ENCODE assay signal across 15 mouse cellular contexts in genomic region chr6:97226083-97226491, GRCm38 (mm10). TPM values are rescaled to one million over a fixed set of nuclear protein-coding genes. Genes with fewer than 3 reads are reported as not detected.
DNase-seq lines count a peak whose midpoint lies in the region; ATAC-seq lines count a peak whose summit lies in the region.
"Had no signal": no experiment of that assay in that cellular context is flagged by ENCODE, and none has a peak within 500 bp of the region (broad histone marks: within the 10 kb centered on the region; RNA-seq: fewer than 3 reads in every experiment).

No protein-coding gene starts in this region.

- peaks cover 14% of the 10 kb centered on the region for H3K36me3 ChIP-seq in forebrain, embryonic 12.5 days (replicated peaks)
- peaks cover 12% of the 10 kb centered on the region for H3K36me3 ChIP-seq in forebrain, embryonic 15.5 days
- peaks cover 33% of the 10 kb centered on the region for H3K36me3 ChIP-seq in hindbrain, embryonic 13.5 days
- H3K36me3 ChIP-seq in hindbrain, embryonic 11.5 days (ENCODE audit: control insufficient read depth, insufficient read depth, low read length) = no peaks in the 10 kb centered on the region
- peaks cover 27% of the 10 kb centered on the region for H3K36me3 ChIP-seq in liver, embryonic 13.5 days
- H3K36me3 ChIP-seq in intestine, embryonic 15.5 days = peaks cover 8% of the 10 kb centered on the region; the same call in 1 of the 2 replicates

- no peak for ATAC-seq in forebrain, embryonic 12.5 days (ENCODE audit: low FRiP score)
- ATAC-seq in forebrain, embryonic 15.5 days (replicated peaks) = no peak
- ATAC-seq in hindbrain, embryonic 13.5 days (ENCODE audit: low FRiP score) = peak; percentile 57; the same call in 1 of the 2 replicates
- no peak for ATAC-seq in hindbrain, embryonic 11.5 days (ENCODE audit: low FRiP score)
- ATAC-seq in liver, embryonic 13.5 days (ENCODE audit: low read depth) = peak; percentile 27; the same call in 1 of the 2 replicates
- no peak for ATAC-seq in intestine, embryonic 15.5 days
- ATAC-seq in granulocyte monocyte progenitor cell, adult 5-6 weeks (replicated peaks; ENCODE audit: poor library complexity, severe bottlenecking) = no peak

- no peaks in the 10 kb centered on the region for H3K9me3 ChIP-seq in forebrain, embryonic 12.5 days
- no peaks in the 10 kb centered on the region for H3K9me3 ChIP-seq in forebrain, embryonic 15.5 days
- no peaks in the 10 kb centered on the region for H3K9me3 ChIP-seq in hindbrain, embryonic 13.5 days
- H3K9me3 ChIP-seq in hindbrain, embryonic 11.5 days (ENCODE audit: control insufficient read depth, low read length) = no peaks in the 10 kb centered on the region
- no peaks in the 10 kb centered on the region for H3K9me3 ChIP-seq in liver, embryonic 13.5 days (replicated peaks)
- H3K9me3 ChIP-seq in intestine, embryonic 15.5 days = no peaks in the 10 kb centered on the region
- H3K9me3 ChIP-seq: embryonic facial prominence, embryonic 10.5 days had no signal

- DNase-seq in hindbrain, embryonic 11.5 days (ENCODE audit: low spot score) = no peak
- DNase-seq in 416B (ENCODE audit: low read depth) = peak; percentile 38
- DNase-seq in liver, embryonic 13.5 days = no peak
- DNase-seq: cerebellum, adult 9-11 months; gastrocnemius, postnatal 25 days; kidney, adult 9 months; thymus, adult 2 months had no signal

- H3K27ac ChIP-seq in forebrain, embryonic 12.5 days = peak overlapping the region; percentile 53; the same call in 1 of the 2 replicates
- H3K27ac ChIP-seq in forebrain, embryonic 15.5 days (replicated peaks) = no peak overlapping the region
- H3K27ac ChIP-seq in hindbrain, embryonic 13.5 days = peak overlapping the region; percentile 61
- no peak overlapping the region for H3K27ac ChIP-seq in hindbrain, embryonic 11.5 days (ENCODE audit: low read depth, low read length)
- peak overlapping the region; percentile 27; the same call in 1 of the 2 replicates for H3K27ac ChIP-seq in liver, embryonic 13.5 days
- H3K27ac ChIP-seq in intestine, embryonic 15.5 days = no peak overlapping the region
- H3K27ac ChIP-seq: embryonic facial prominence, embryonic 10.5 days had no signal

- no peak overlapping the region for H3K4me3 ChIP-seq in forebrain, embryonic 12.5 days (replicated peaks)
- no peak overlapping the region for H3K4me3 ChIP-seq in forebrain, embryonic 15.5 days
- no peak overlapping the region for H3K4me3 ChIP-seq in hindbrain, embryonic 13.5 days
- no peak overlapping the region for H3K4me3 ChIP-seq in hindbrain, embryonic 11.5 days (ENCODE audit: low read depth, low read length)
- H3K4me3 ChIP-seq in liver, embryonic 13.5 days (replicated peaks) = no peak overlapping the region
- H3K4me3 ChIP-seq in intestine, embryonic 15.5 days (replicated peaks) = no peak overlapping the region
- H3K4me3 ChIP-seq: embryonic facial prominence, embryonic 10.5 days had no signal

- no peak overlapping the region for H3K9ac ChIP-seq in forebrain, embryonic 12.5 days
- H3K9ac ChIP-seq in forebrain, embryonic 15.5 days (replicated peaks) = no peak overlapping the region
- H3K9ac ChIP-seq in hindbrain, embryonic 13.5 days = no peak overlapping the region
- no peak overlapping the region for H3K9ac ChIP-seq in hindbrain, embryonic 11.5 days (ENCODE audit: low read depth, low read length)
- no peak overlapping the region for H3K9ac ChIP-seq in liver, embryonic 13.5 days
- H3K9ac ChIP-seq in intestine, embryonic 15.5 days = no peak overlapping the region

- peaks cover 20% of the 10 kb centered on the region for H3K4me1 ChIP-seq in forebrain, embryonic 12.5 days
- H3K4me1 ChIP-seq in forebrain, embryonic 15.5 days = peaks cover 14% of the 10 kb centered on the region
- H3K4me1 ChIP-seq in hindbrain, embryonic 13.5 days (replicated peaks) = peaks cover 20% of the 10 kb centered on the region
- H3K4me1 ChIP-seq in hindbrain, embryonic 11.5 days (replicated peaks; ENCODE audit: control insufficient read depth, insufficient read depth, low read length) = no peaks in the 10 kb centered on the region
- H3K4me1 ChIP-seq in liver, embryonic 13.5 days (replicated peaks) = peaks cover 40% of the 10 kb centered on the region
- no peaks in the 10 kb centered on the region for H3K4me1 ChIP-seq in intestine, embryonic 15.5 days (replicated peaks)

- no peak overlapping the region for H3K4me2 ChIP-seq in forebrain, embryonic 12.5 days
- H3K4me2 ChIP-seq in forebrain, embryonic 15.5 days (replicated peaks) = no peak overlapping the region
- H3K4me2 ChIP-seq in hindbrain, embryonic 13.5 days = no peak overlapping the region
- no peak overlapping the region for H3K4me2 ChIP-seq in hindbrain, embryonic 11.5 days (replicated peaks; ENCODE audit: low read depth, low read length)
- H3K4me2 ChIP-seq in liver, embryonic 13.5 days = no peak overlapping the region
- no peak overlapping the region for H3K4me2 ChIP-seq in intestine, embryonic 15.5 days (replicated peaks)

- H3K27me3 ChIP-seq in forebrain, embryonic 12.5 days = no peaks in the 10 kb centered on the region
- no peaks in the 10 kb centered on the region for H3K27me3 ChIP-seq in forebrain, embryonic 15.5 days
- H3K27me3 ChIP-seq in hindbrain, embryonic 13.5 days = no peaks in the 10 kb centered on the region
- H3K27me3 ChIP-seq in hindbrain, embryonic 11.5 days (ENCODE audit: control insufficient read depth, insufficient read depth, low read length) = no peaks in the 10 kb centered on the region
- H3K27me3 ChIP-seq in liver, embryonic 13.5 days = no peaks in the 10 kb centered on the region
- no peaks in the 10 kb centered on the region for H3K27me3 ChIP-seq in intestine, embryonic 15.5 days (replicated peaks)

- 29% methylated on average over 1 of the region's 1 CpGs for WGBS in forebrain, embryonic 12.5 days
- 27% methylated on average over 1 of the region's 1 CpGs for WGBS in forebrain, embryonic 15.5 days
- WGBS in hindbrain, embryonic 13.5 days = 11% methylated on average over 1 of the region's 1 CpGs
- 20% methylated on average over 1 of the region's 1 CpGs for WGBS in hindbrain, embryonic 11.5 days
- WGBS in liver, embryonic 13.5 days (ENCODE audit: insufficient replicate concordance) = 43% methylated on average over 1 of the region's 1 CpGs
- WGBS in intestine, embryonic 15.5 days = 39% methylated on average over 1 of the region's 1 CpGs

RNA-seq across cellular contexts. Expression of gene Arl6ip5, which starts 15.6 kb away (rescaled TPM):
- polyA plus RNA-seq in forebrain, embryonic 12.5 days (2016; fragmentation: Nextera tagmentation; extraction: Ambion mirVana) = 61.4 and 65.3 TPM in 2 replicates
- 111 and 114 TPM in 2 replicates for polyA plus RNA-seq in forebrain, embryonic 15.5 days (2015; fragmentation: Nextera tagmentation; extraction: Ambion mirVana)
- polyA plus RNA-seq in hindbrain, embryonic 13.5 days (2015; fragmentation: Nextera tagmentation; extraction: Ambion mirVana) = 120 and 122 TPM in 2 replicates
- 40.4 and 48.0 TPM in 2 replicates for polyA plus RNA-seq in hindbrain, embryonic 11.5 days (2014; fragmentation: Nextera tagmentation; extraction: Ambion mirVana)
- 34.8 and 41.8 TPM in 2 replicates for polyA plus RNA-seq in liver, embryonic 13.5 days (2015; fragmentation: Nextera tagmentation; extraction: Ambion mirVana)
- 66.4 and 69.9 TPM in 2 replicates for polyA plus RNA-seq in intestine, embryonic 15.5 days (2015; fragmentation: Nextera tagmentation; extraction: Ambion mirVana)
- total RNA-seq in granulocyte monocyte progenitor cell, adult 5-6 weeks (2014; fragmentation: Nextera tagmentation) = 40.8 and 51.9 TPM in 2 replicates
- total RNA-seq in granulocyte monocyte progenitor cell, adult 5-6 weeks (2017) = 62.5 and 68.2 TPM in 2 replicates

RNA-seq across cellular contexts. Expression of gene Uba3, which starts 20.6 kb away (rescaled TPM):
- polyA plus RNA-seq in forebrain, embryonic 12.5 days (2016; fragmentation: Nextera tagmentation; extraction: Ambion mirVana) = 94.7 and 95.1 TPM in 2 replicates
- polyA plus RNA-seq in forebrain, embryonic 15.5 days (2015; fragmentation: Nextera tagmentation; extraction: Ambion mirVana) = 98.7 and 102 TPM in 2 replicates
- polyA plus RNA-seq in hindbrain, embryonic 13.5 days (2015; fragmentation: Nextera tagmentation; extraction: Ambion mirVana) = 91.5 and 93.0 TPM in 2 replicates
- polyA plus RNA-seq in hindbrain, embryonic 11.5 days (2014; fragmentation: Nextera tagmentation; extraction: Ambion mirVana) = 104 and 111 TPM in 2 replicates
- 31.3 and 38.0 TPM in 2 replicates for polyA plus RNA-seq in liver, embryonic 13.5 days (2015; fragmentation: Nextera tagmentation; extraction: Ambion mirVana)
- 57.7 and 64.3 TPM in 2 replicates for polyA plus RNA-seq in intestine, embryonic 15.5 days (2015; fragmentation: Nextera tagmentation; extraction: Ambion mirVana)
- total RNA-seq in granulocyte monocyte progenitor cell, adult 5-6 weeks (2014; fragmentation: Nextera tagmentation) = 35.8 and 36.8 TPM in 2 replicates
- total RNA-seq in granulocyte monocyte progenitor cell, adult 5-6 weeks (2017) = 54.7 and 64.6 TPM in 2 replicates

RNA-seq across cellular contexts. Expression of gene Lmod3, which starts 26.5 kb away (rescaled TPM):
- polyA plus RNA-seq in forebrain, embryonic 12.5 days (2016; fragmentation: Nextera tagmentation; extraction: Ambion mirVana) = 0.19 TPM in 1 of 2 replicates, not detected in the other
- 0.08 TPM in 2 replicates for polyA plus RNA-seq in forebrain, embryonic 15.5 days (2015; fragmentation: Nextera tagmentation; extraction: Ambion mirVana)
- 0.08 and 0.17 TPM in 2 replicates for polyA plus RNA-seq in hindbrain, embryonic 13.5 days (2015; fragmentation: Nextera tagmentation; extraction: Ambion mirVana)
- 0.42 and 0.66 TPM in 2 replicates for polyA plus RNA-seq in hindbrain, embryonic 11.5 days (2014; fragmentation: Nextera tagmentation; extraction: Ambion mirVana)
- 0.14 and 0.22 TPM in 2 replicates for polyA plus RNA-seq in liver, embryonic 13.5 days (2015; fragmentation: Nextera tagmentation; extraction: Ambion mirVana)
- polyA plus RNA-seq in intestine, embryonic 15.5 days (2015; fragmentation: Nextera tagmentation; extraction: Ambion mirVana) = 0.16 TPM in 1 of 2 replicates, not detected in the other
- not detected in 2 replicates for total RNA-seq in granulocyte monocyte progenitor cell, adult 5-6 weeks (2014; fragmentation: Nextera tagmentation)
- not detected in 2 replicates for total RNA-seq in granulocyte monocyte progenitor cell, adult 5-6 weeks (2017)
- total RNA-seq: left cerebral cortex, postnatal 25 days had no signal
- polyA plus RNA-seq: embryonic facial prominence, embryonic 10.5 days; forebrain, embryonic 11.5 days had no signal

RNA-seq across cellular contexts. Expression of gene Tmf1, which starts 47.2 kb away (rescaled TPM):
- polyA plus RNA-seq in forebrain, embryonic 12.5 days (2016; fragmentation: Nextera tagmentation; extraction: Ambion mirVana) = 30.5 and 33.5 TPM in 2 replicates
- 36.4 and 37.4 TPM in 2 replicates for polyA plus RNA-seq in forebrain, embryonic 15.5 days (2015; fragmentation: Nextera tagmentation; extraction: Ambion mirVana)
- polyA plus RNA-seq in hindbrain, embryonic 13.5 days (2015; fragmentation: Nextera tagmentation; extraction: Ambion mirVana) = 43.9 and 44.5 TPM in 2 replicates
- polyA plus RNA-seq in hindbrain, embryonic 11.5 days (2014; fragmentation: Nextera tagmentation; extraction: Ambion mirVana) = 34.4 and 42.5 TPM in 2 replicates
- polyA plus RNA-seq in liver, embryonic 13.5 days (2015; fragmentation: Nextera tagmentation; extraction: Ambion mirVana) = 17.3 and 21.5 TPM in 2 replicates
- polyA plus RNA-seq in intestine, embryonic 15.5 days (2015; fragmentation: Nextera tagmentation; extraction: Ambion mirVana) = 30.9 and 37.6 TPM in 2 replicates
- total RNA-seq in granulocyte monocyte progenitor cell, adult 5-6 weeks (2014; fragmentation: Nextera tagmentation) = 14.3 and 20.2 TPM in 2 replicates
- 72.7 and 108 TPM in 2 replicates for total RNA-seq in granulocyte monocyte progenitor cell, adult 5-6 weeks (2017)

Comparison
In these comparisons a context has a peak if more than half of its experiments do, and no peak if none do; other contexts are left out.
1. ATAC-seq: peak in hindbrain, embryonic 13.5 days (single experiment) and liver, embryonic 13.5 days (single experiment); none in forebrain, embryonic 12.5 days (single experiment), forebrain, embryonic 15.5 days (single experiment), hindbrain, embryonic 11.5 days (single experiment), intestine, embryonic 15.5 days (single experiment) and granulocyte monocyte progenitor cell, adult 5-6 weeks (single experiment).
2. H3K27ac ChIP-seq: peak in forebrain, embryonic 12.5 days (single experiment), hindbrain, embryonic 13.5 days (single experiment) and liver, embryonic 13.5 days (single experiment); none in forebrain, embryonic 15.5 days (single experiment), hindbrain, embryonic 11.5 days (single experiment) and intestine, embryonic 15.5 days (single experiment).